Mouse (Mus musculus) heart, adult 2 months (tissue): ENCODE results near the gene Cish. TPM values are rescaled to one million over a fixed set of nuclear protein-coding genes. Genes with fewer than 3 reads are reported as not detected.
A peak's percentile ranks its signal among the peaks of the same experiment; 100 is the strongest.
"Not testable (repeated sequence)": the region's sequence is repeated elsewhere in the genome, so short reads cannot be mapped to it uniquely, and the experiment has no call there.

Experiments used
- DNase-seq, 2 experiments: peaks; one replicate each; pipeline ENCODE4 v3.0.0; 2021
- H3K27ac ChIP-seq: fragments of 200-600 bp; 2 replicates; pipeline ENCODE4 v1.8.1; 2022
- H3K27me3 ChIP-seq: fragments of 200-500 bp; 2 replicates; pipeline ENCODE4 v1.6.1; 2012; ENCODE audit warnings: mild to moderate bottlenecking, low read length, inconsistent platforms, mixed read lengths; ENCODE audit not compliant: control insufficient read depth, insufficient read depth
- H3K36me3 ChIP-seq: fragments of 200-500 bp; 2 replicates; pipeline ENCODE4 v1.6.1; 2012; ENCODE audit warnings: low read length, inconsistent platforms; ENCODE audit not compliant: control insufficient read depth, insufficient read depth
- H3K4me1 ChIP-seq: fragments of 200-500 bp; 2 replicates; pipeline ENCODE4 v1.6.1; 2011; ENCODE audit warnings: low read length; ENCODE audit not compliant: control insufficient read depth, insufficient read depth
- H3K4me3 ChIP-seq: fragments of 200-600 bp; 2 replicates; pipeline ENCODE4 v1.8.1; 2022
- H3K79me2 ChIP-seq: fragments of 200-500 bp; replicated peaks from 2 replicates; pipeline ENCODE4 v1.6.1; 2012; ENCODE audit warnings: mild to moderate bottlenecking, inconsistent platforms, low read length, moderate library complexity, mixed read lengths; ENCODE audit not compliant: control insufficient read depth, insufficient read depth
- H3K9ac ChIP-seq: fragments of 200-500 bp; 2 replicates; pipeline ENCODE4 v1.6.1; 2012; ENCODE audit warnings: low read depth, mild to moderate bottlenecking, control low read depth, inconsistent platforms, low read length, mixed read lengths
- CTCF ChIP-seq: fragments of 200-600 bp; IDR thresholded peaks from 2 replicates; pipeline ENCODE4 v1.8.1; 2022; ENCODE audit warnings: antibody characterized with exemption, mild to moderate bottlenecking, moderate library complexity
- EP300 ChIP-seq: fragments of 200-500 bp; IDR thresholded peaks from 2 replicates; pipeline ENCODE4 v1.6.1; 2011; ENCODE audit warnings: low read depth, low read length, control low read depth; ENCODE audit not compliant: insufficient read depth
- POLR2A ChIP-seq: fragments of 200-500 bp; IDR thresholded peaks from 2 replicates; pipeline ENCODE4 v1.6.1; 2011; ENCODE audit warnings: mild to moderate bottlenecking, low read depth, low read length, control low read depth; ENCODE audit not compliant: insufficient read depth
- WGBS: fragments of 180-500 bp; shearing (Covaris S2); methylation state at CpG from one replicate; pipeline ENCODE4 v1.1.7; 2018; 5-methylcytosine and 5-hydroxymethylcytosine counted together
- intact Hi-C: fragments of 180-260 bp; cut with DNase I; formaldehyde crosslinking; loops from one replicate; pipeline ENCODE4 v1.15.1; 2025
- polyA plus RNA-seq: library from polyadenylated mRNA; depleted of rRNA; stranded (reverse); fragments of >200 nt; gene quantifications from 2 replicates; pipeline ENCODE4 v1.2.3, GENCODE M21; 2012
- total RNA-seq, 2 experiments: library from RNA; stranded (reverse); gene quantifications; 2 replicates each; pipeline ENCODE4 v1.2.3; 2021

The Cish gene
- total and polyA plus RNA-seq, 3 experiments, result 118 to 167 (median 151) TPM

DNA sequence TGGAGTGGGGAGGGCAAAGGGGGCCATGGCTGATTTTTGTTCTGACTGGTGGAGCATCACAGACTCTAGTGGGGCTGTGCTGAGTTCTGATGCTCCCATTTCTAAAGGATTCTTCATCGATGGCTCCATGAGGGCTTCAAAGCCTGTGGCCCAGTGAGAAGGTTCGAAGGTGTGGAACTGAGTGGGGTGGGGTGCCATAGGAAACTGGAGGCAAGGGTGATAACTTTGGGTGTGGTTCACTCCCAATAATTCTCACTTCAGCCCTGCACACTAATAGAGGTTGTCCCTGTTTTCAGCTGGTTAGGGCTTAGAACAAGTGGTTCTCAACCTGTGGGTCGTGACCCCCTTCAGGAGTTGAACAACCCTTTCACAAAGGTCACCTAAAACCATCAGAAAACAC is 8.6 kb downstream of the Cish start:
- TF ChIP-seq CTCF (no peak), POLR2A (no peak), EP300 (no peak)
- Histone ChIP-seq H3K4me1 (peaks cover 41% of the 10 kb centered on the region), H3K27me3 (no peaks in the 10 kb centered on the region), H3K36me3 (peaks cover 13% of the 10 kb centered on the region), H3K27ac (no peak overlapping the region), H3K4me3 (no peak overlapping the region), H3K9ac (no peak overlapping the region), H3K79me2 (no peaks in the 10 kb centered on the region; the same call in 1 of the 2 replicates)
- 92% methylated on average over 3 of the region's 3 CpGs for whole genome bisulfite sequencing
- intact Hi-C loops, result no loop called here
- DNase-seq, result no peak

DNA sequence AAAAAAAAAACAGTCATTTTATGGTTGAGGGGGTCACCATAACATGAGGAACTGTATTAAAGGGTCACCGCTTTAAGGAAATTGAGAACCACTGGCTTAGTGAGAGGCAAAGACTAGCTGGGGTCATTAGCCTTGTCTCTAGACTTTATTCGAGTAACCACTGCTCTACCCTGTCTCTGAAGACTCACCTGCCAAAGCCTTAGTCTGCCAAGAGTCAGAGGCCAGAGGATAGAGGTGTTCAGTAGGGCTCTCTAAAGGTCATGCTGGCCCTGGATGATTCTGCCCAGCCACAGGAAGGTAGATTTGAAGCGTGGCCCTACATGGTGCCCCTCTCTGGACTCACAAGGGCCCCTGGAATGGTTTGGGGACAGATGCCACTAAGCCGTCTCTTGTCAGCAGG is 9.2 kb downstream of the Cish start:
- H3K27me3 ChIP-seq, result no peaks in the 10 kb centered on the region

DNA sequence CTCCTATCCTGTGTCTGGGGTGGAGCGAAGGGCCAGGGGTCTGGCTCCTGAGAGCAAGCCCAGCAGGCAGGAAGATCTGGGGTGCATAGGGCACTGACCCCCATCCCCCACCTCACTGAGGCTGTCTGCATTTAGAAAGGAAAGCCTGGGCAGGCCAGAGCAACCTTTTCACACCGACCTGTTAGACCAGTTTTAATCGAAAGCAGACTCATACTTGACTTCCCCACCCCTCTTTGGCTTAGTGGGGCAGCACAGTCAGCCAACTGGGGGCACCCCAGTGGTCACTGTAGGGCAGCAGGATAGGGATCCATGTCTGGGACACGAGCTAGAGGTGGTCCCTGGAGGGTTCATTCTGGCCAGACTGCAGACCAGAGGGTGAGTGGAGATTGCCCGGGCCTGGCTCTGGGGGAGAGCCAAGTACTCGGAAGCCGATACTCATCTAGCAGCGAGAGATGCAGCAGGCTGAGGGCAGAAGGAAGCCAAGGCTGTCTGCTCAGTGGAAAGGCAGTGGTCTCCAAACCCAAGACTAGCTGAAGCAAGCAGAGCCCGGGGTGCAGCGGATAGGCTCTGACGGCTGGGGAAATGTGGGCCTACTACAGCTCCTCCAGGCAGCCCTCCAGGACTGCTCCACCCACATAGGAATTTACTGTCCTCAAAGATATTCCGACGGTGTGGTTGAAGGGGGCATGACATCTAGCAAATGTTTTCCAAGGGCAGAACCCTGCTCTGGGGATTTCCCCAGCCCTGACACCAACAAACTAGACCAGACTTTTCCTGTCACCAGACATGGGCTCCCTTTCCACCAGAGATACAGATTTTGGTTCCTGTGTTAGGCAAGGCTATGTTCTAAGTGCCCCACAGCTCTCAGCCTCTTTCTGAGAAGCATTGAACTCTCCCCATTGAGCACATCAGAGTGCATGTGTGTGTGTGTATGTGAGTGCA is 10.0 kb downstream of the Cish start:
- intact Hi-C loops, result no loop called here
- no peak overlapping the region for H3K9ac ChIP-seq
- H3K4me1 ChIP-seq, result peaks cover 40% of the 10 kb centered on the region
- 44% methylated on average over 13 of the region's 13 CpGs for WGBS
- TF ChIP-seq EP300, result no peak
- TF ChIP-seq POLR2A, result no peak
- no peak for TF ChIP-seq CTCF
- no peaks in the 10 kb centered on the region for H3K79me2 ChIP-seq
- peaks cover 13% of the 10 kb centered on the region for H3K36me3 ChIP-seq
- peak overlapping the region; percentile 12; the same call in 1 of the 2 replicates for H3K27ac ChIP-seq
- H3K27me3 ChIP-seq, result no peaks in the 10 kb centered on the region
- no peak overlapping the region for H3K4me3 ChIP-seq
- DNase-seq, result no peak

More for the DNA sequence above, 9.2 kb downstream of the Cish start:
- DNase-seq, result no peak
- Histone ChIP-seq H3K9ac (no peak overlapping the region), H3K36me3 (peaks cover 13% of the 10 kb centered on the region), H3K27ac (no peak overlapping the region), H3K4me3 (no peak overlapping the region), H3K79me2 (no peaks in the 10 kb centered on the region; the same call in 1 of the 2 replicates), H3K4me1 (peaks cover 42% of the 10 kb centered on the region)
- TF ChIP-seq EP300, result no peak
- no peak for TF ChIP-seq CTCF
- TF ChIP-seq POLR2A, result no peak
- WGBS, result 71% methylated on average over 4 of the region's 4 CpGs
- intact Hi-C loops, result no loop called here

DNA sequence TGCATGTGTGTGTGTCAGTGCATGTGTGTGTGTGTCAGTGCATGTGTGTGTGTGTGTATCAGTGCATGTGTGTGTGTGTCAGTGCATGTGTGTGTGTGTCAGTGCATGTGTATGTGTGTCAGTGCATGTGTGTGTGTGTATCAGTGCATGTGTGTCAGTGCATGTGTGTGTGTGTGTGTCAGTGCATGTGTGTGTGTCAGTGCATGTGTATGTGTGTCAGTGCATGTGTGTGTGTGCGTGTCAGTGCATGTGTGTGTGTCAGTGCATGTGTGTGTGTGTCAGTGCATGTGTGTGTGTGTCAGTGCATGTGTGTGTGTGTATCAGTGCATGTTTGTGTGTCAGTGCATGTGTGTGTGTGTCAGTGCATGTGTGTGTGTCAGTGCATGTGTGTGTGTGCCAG is 10.8 kb downstream of the Cish start:
- H3K79me2 ChIP-seq, H3K9ac ChIP-seq, intact Hi-C loops, H3K27me3 ChIP-seq, H3K4me3 ChIP-seq, DNase-seq, H3K27ac ChIP-seq: not testable (repeated sequence)
- Histone ChIP-seq H3K4me1 (peaks cover 40% of the 10 kb centered on the region), H3K36me3 (peaks cover 12% of the 10 kb centered on the region)
- WGBS, result 97% methylated on average over 1 of the region's 1 CpGs

DNA sequence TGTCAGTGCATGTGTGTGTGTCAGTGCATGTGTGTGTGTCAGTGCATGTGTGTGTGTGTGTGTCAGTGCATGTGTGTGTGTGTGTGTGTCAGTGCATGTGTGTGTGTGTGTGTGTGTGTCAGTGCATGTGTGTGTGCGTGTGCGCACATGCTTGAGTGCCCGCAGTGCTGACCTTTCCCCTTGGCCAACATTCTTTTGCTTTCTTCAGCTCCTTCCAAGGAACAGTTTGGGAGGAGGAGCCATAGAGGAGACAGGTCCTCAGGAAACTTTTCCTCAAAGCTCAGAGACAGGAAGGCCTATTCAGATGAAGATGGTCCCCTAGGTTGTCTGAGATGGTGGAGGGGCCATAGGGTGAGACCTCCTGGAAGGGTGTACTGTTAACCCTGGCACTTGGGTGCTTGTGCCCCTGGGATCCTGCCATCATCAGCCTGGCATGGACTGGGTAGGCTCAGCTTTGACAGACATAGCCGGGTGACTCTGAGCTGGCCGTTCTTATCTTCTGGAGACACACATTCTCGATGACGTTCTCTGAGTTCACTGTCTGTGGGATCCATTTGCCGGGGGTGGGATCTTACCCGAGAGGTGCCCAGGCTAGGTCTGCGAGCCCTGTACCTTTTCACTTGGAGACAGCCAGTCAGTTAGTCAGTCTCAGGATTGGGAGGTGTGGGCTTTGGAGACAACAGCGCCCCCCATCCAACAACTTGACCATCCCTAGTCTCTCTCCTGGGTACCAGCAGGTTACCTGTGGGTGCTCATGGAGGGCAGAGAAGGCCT is 11.5 kb downstream of the Cish start:
- no peak overlapping the region for H3K4me3 ChIP-seq
- peak overlapping the region; percentile 30 for H3K9ac ChIP-seq

DNA sequence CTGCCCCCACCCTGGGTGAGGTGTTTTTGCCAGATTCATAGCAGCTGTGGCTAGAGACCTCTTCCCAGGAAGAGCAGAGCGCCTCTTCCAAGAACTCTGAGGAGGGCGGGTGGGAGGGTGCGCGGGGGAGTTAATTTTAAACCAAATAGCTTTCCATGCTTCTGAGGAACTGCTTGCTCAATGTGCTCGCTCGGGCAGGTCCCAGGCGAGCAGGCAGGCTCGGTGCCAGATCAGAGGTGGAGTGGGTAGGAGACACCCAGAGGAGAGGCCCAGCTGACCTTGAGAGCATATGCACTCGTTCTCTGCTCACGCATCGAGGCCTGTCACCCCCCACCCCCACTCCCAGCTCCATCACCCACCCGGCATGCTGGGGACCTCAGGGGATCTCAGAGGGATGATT is 12.1 kb downstream of the Cish start:
- H3K27me3 ChIP-seq, result no peaks in the 10 kb centered on the region
- peaks cover 2% of the 10 kb centered on the region for H3K36me3 ChIP-seq
- TF ChIP-seq POLR2A (no peak), EP300 (peak; percentile 37; the same call in 1 of the 2 replicates)
- peak overlapping the region; percentile 75 for H3K27ac ChIP-seq
- peak; percentile 83 to 89 for DNase-seq
- H3K79me2 ChIP-seq, result no peaks in the 10 kb centered on the region
- intact Hi-C loops, result loop anchor here (2.0 kb wide), 1 partner anchor 15 kb away; no protein-coding TSS in a partner anchor
- H3K4me3 ChIP-seq, result no peak overlapping the region
- peaks cover 37% of the 10 kb centered on the region for H3K4me1 ChIP-seq
- peak overlapping the region; percentile 30 for H3K9ac ChIP-seq
- 5% methylated on average over 12 of the region's 12 CpGs for WGBS

More for the DNA sequence above, 11.5 kb downstream of the Cish start:
- 56% methylated on average over 11 of the region's 11 CpGs for WGBS
- DNase-seq, result peak in 1 of 2 experiments; percentile 50
- intact Hi-C loops, result no loop called here
- peak overlapping the region; percentile 75 for H3K27ac ChIP-seq
- peaks cover 6% of the 10 kb centered on the region for H3K36me3 ChIP-seq
- TF ChIP-seq EP300 (no peak), CTCF (no peak), POLR2A (no peak)
- H3K79me2 ChIP-seq, result no peaks in the 10 kb centered on the region
- H3K27me3 ChIP-seq, result no peaks in the 10 kb centered on the region
- peaks cover 34% of the 10 kb centered on the region for H3K4me1 ChIP-seq
